Mouse (Mus musculus) heart, embryonic 11.5 days (tissue): Measurements from ENCODE around the gene Neurl3. TPM values are rescaled to one million over a fixed set of nuclear protein-coding genes. Genes with fewer than 3 reads are reported as not detected.

Experiments
- ATAC-seq: fragments of 200-750 bp; cut with Nextera tagmentation; replicated peaks from 2 replicates; pipeline ENCODE4 v1.8.0; 2017; ENCODE audit warnings: moderate library complexity; ENCODE audit not compliant: insufficient number of reproducible peaks, low FRiP score, low TSS enrichment
- H3K27ac ChIP-seq: fragments of 300-500 bp; sonication (generic); 2 replicates; pipeline ENCODE4 v1.5.1; 2014; ENCODE audit warnings: mild to moderate bottlenecking, low read depth, low read length
- H3K27me3 ChIP-seq: fragments of 300-500 bp; sonication (generic); 2 replicates; pipeline ENCODE4 v1.6.1; 2014; ENCODE audit warnings: mild to moderate bottlenecking, low read length, mixed read lengths; ENCODE audit not compliant: control insufficient read depth, insufficient read depth
- H3K36me3 ChIP-seq: fragments of 300-500 bp; sonication (generic); 2 replicates; pipeline ENCODE4 v1.6.1; 2014; ENCODE audit warnings: mild to moderate bottlenecking, low read length, moderate library complexity, mixed read lengths; ENCODE audit not compliant: control insufficient read depth, insufficient read depth
- H3K4me1 ChIP-seq: fragments of 300-500 bp; sonication (generic); 2 replicates; pipeline ENCODE4 v1.6.1; 2014; ENCODE audit warnings: low read length; ENCODE audit not compliant: control insufficient read depth, insufficient read depth
- H3K4me2 ChIP-seq: fragments of 300-500 bp; sonication (generic); 2 replicates; pipeline ENCODE4 v1.6.1; 2014; ENCODE audit warnings: mild to moderate bottlenecking, moderate library complexity
- H3K4me3 ChIP-seq: fragments of 300-500 bp; sonication (generic); 2 replicates; pipeline ENCODE4 v1.5.1; 2014; ENCODE audit warnings: low read depth, low read length
- H3K9ac ChIP-seq: fragments of 300-500 bp; sonication (generic); 2 replicates; pipeline ENCODE4 v1.6.1; 2014; ENCODE audit warnings: mild to moderate bottlenecking, low read depth, low read length, moderate library complexity
- H3K9me3 ChIP-seq: fragments of 300-500 bp; sonication (generic); replicated peaks from 2 replicates; pipeline ENCODE4 v1.6.1; 2016; ENCODE audit warnings: low read length; ENCODE audit not compliant: control insufficient read depth
- WGBS: fragments of 180-500 bp; shearing (Covaris S2); extraction: QIAGEN DNeasy Blood & Tissue Kit; methylation state at CpG from one replicate; pipeline ENCODE4 v1.1.7; 2014; ENCODE audit not compliant: insufficient replicate concordance; 5-methylcytosine and 5-hydroxymethylcytosine counted together
- polyA plus RNA-seq: library from polyadenylated mRNA; unstranded; fragments of >200 nt; fragmentation: Nextera tagmentation; extraction: Ambion mirVana; gene quantifications from 2 replicates; pipeline ENCODE4 v1.2.1, GENCODE M21; 2014

Gene Neurl3
- polyA plus RNA-seq, 1 experiment from 2014 or later, result 2.6 TPM

DNA sequence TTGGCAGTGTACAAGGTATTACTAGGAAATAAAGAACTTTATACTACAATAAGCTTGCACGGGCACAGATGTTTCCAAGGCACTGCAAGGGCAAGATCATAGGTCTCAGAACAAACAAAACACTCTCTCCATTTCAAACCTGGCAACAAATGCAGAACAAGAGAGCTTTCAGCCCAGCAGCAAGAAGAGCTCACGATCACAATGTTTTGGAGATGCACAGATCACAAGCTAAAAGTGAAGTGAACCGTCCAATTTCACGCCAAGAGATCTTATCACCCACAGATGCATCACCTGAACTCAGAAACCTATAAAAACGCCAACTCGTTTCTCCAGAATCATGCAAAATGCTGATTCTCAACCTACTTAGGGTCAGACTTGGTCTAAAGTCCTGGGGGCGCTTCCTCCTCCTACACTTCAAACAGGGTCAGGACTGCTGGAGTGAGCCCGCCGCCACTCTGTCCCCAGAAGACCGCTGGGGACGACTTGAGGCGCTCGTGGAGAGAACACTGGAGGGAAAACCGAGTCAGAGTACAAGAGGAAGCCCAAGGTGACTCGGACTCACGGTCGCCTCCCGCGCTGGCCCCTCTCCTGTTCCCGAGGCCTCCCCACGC lies 30.9 kb downstream of the Neurl3 start:
- WGBS, result 4% methylated on average over 15 of the region's 21 CpGs
- H3K9me3 ChIP-seq, result no peaks in the 10 kb centered on the region
- ATAC-seq, result no peak
- H3K27me3 ChIP-seq, result no peaks in the 10 kb centered on the region
- H3K4me2 ChIP-seq, result peak overlapping the region; percentile 88
- peaks cover 10% of the 10 kb centered on the region for H3K4me1 ChIP-seq
- H3K27ac ChIP-seq, result peak overlapping the region; percentile 85
- H3K36me3 ChIP-seq, result no peaks in the 10 kb centered on the region
- peak overlapping the region; percentile 94 for H3K9ac ChIP-seq
- peak overlapping the region; percentile 94 for H3K4me3 ChIP-seq

DNA sequence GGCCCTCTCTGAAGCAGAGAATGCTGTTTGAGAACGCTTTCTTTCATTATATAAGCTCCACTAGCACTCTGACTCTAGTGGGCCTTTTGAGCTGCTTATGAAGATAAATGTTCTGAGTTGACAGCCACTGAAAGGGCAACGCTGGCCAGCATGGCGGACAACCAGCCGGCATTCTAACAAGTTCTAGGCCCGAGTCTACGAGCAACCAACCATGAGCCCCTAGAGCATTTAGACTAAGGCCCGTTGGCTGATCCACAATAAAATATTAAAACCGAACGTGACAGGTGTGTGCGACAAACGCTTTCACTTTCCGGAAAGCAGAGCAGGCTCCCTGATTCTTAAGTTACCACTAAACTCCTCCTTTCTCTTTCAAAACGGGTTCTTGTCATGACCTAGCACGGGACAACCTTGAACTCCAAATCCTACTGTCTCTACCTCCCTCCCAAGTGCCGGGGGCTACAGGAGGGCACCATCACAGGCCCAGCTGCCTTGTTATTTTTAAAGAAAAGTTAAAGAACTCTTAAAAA lies 32.5 kb downstream of the Neurl3 start:
- Histone ChIP-seq H3K36me3 (no peaks in the 10 kb centered on the region), H3K27ac (no peak overlapping the region), H3K4me2 (no peak overlapping the region), H3K9ac (no peak overlapping the region), H3K9me3 (no peaks in the 10 kb centered on the region), H3K4me3 (no peak overlapping the region), H3K4me1 (peaks cover 10% of the 10 kb centered on the region), H3K27me3 (no peaks in the 10 kb centered on the region)
- WGBS, result 89% methylated on average over 15 of the region's 15 CpGs
- no peak for ATAC-seq

DNA sequence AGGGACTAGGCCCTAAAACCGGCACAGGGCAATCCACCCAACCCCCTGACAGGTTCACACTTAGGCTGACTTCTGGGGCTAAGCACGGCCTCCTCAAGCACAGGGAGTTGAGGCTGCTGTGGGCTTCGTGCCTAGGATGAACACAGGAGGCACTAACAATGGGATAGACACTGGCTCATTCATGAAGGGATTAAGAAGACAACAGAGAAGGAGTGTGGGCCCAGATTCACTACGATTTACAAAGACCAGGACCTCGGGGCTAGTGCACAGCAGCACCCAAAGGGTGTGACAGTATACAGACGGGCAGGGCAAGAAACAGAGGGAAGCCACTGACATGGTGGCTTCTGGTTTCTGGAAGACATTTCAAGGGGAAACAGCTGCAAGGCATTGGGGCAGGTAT lies 34.3 kb downstream of the Neurl3 start:
- WGBS, result 75% methylated on average over 6 of the region's 6 CpGs
- Histone ChIP-seq H3K27ac (no peak overlapping the region), H3K4me2 (no peak overlapping the region), H3K4me3 (no peak overlapping the region), H3K9ac (no peak overlapping the region), H3K4me1 (peaks cover 10% of the 10 kb centered on the region), H3K36me3 (no peaks in the 10 kb centered on the region), H3K9me3 (no peaks in the 10 kb centered on the region), H3K27me3 (no peaks in the 10 kb centered on the region)
- ATAC-seq, result no peak

DNA sequence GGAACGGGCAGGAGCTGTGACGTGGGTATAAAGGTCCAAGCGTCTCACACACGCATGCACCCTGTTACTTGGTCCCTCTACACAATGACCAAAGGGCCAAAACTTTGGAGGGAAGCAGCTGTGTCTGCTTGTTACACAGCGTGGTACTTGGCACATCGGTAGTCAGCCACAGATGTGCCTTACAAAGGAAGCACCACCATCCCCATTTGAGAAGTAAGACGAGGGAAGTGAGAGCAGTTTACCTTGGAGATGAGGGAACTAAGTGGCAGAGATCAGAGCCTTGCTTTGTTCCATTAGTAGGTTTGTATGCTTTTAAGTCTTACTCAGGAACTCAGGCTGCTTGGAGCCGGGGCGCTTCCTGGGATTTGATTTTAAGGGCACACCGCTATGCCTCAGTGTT lies 35.1 kb downstream of the Neurl3 start:
- Histone ChIP-seq H3K36me3 (no peaks in the 10 kb centered on the region), H3K4me3 (no peak overlapping the region), H3K4me2 (no peak overlapping the region), H3K4me1 (peaks cover 10% of the 10 kb centered on the region), H3K27ac (no peak overlapping the region), H3K27me3 (no peaks in the 10 kb centered on the region), H3K9me3 (no peaks in the 10 kb centered on the region), H3K9ac (no peak overlapping the region)
- 90% methylated on average over 10 of the region's 10 CpGs for WGBS
- no peak for ATAC-seq

DNA sequence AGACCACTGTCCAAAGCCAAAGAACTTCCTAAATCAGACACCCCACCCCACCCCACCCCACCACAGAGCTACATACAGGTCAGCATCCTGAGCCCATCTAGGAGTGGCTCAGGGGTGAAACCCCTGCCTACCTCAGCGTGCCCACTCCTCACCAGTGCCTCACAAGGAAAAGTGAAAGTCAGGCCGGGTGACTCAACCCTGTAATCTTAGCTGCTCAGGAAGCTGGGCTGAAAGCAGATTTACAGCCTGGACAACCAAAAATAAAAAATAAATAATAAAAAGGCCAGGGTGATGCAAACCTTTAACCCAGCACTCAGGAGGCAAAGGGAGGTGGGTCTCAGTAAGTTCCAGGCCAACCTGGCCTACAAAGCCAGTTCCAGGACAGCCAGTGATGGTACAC lies 38.6 kb downstream of the Neurl3 start:
- H3K36me3 ChIP-seq, result peaks cover 2% of the 10 kb centered on the region; the same call in 1 of the 2 replicates
- no peak overlapping the region for H3K9ac ChIP-seq
- WGBS, result 76% methylated on average over 2 of the region's 2 CpGs
- H3K4me1 ChIP-seq, result no peaks in the 10 kb centered on the region; the same call in 1 of the 2 replicates
- H3K4me2 ChIP-seq, result no peak overlapping the region
- H3K27me3 ChIP-seq, result no peaks in the 10 kb centered on the region
- H3K9me3 ChIP-seq, result no peaks in the 10 kb centered on the region
- H3K27ac ChIP-seq, result no peak overlapping the region
- H3K4me3 ChIP-seq, result no peak overlapping the region
- no peak for ATAC-seq

DNA sequence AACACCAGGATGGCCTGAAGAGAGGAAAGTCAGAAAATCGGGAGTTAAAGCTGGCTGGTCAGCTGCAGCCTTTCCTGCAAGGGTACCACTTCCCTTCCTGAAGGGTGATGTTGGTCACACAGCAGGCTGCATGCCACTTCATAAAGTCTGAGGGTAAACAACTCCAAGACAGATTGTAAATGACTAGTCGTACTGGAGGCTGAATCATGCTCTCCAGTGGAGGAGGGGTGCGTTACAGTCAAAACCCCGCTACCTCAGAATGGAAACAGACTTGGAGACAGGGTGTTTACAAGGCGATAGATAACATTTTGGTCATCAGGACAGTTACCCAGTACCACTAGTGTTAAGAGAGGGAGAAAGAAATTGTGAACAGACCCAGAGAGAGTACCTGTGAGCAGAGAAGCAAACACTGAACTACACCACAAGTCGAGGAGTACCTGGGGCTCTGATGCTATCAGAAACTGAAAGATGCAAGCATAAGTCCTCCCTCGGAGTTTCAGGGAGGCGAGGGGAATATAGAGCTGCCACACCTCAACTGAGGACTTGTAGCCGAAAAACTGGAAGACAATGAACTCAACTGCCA lies 39.3 kb downstream of the Neurl3 start:
- no peaks in the 10 kb centered on the region for H3K27me3 ChIP-seq
- peaks cover 6% of the 10 kb centered on the region; the same call in 1 of the 2 replicates for H3K36me3 ChIP-seq
- no peaks in the 10 kb centered on the region; the same call in 1 of the 2 replicates for H3K4me1 ChIP-seq
- H3K4me3 ChIP-seq, result no peak overlapping the region
- no peak overlapping the region for H3K27ac ChIP-seq
- no peak overlapping the region for H3K9ac ChIP-seq
- ATAC-seq, result no peak
- no peak overlapping the region for H3K4me2 ChIP-seq
- H3K9me3 ChIP-seq, result no peaks in the 10 kb centered on the region
- 73% methylated on average over 9 of the region's 9 CpGs for WGBS

DNA sequence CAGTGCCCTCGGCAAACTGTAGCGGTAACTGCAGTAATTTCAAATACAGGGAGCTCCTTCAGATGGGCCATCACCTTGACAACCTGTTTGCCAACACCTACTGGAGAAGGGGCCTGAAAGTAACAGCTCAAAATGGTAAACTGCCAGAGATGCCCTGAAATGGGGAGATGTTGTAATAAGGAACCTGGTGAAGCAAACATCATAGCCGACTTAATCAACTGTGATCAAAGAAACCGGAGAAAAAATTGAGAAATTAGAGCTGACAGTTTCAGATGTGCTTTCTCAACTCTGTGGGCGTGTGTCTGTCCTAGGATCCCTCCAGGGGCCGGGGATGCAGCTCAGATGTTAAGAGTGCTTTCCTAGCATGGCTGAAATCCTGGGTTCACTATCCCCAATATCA lies 41.3 kb downstream of the Neurl3 start:
- H3K36me3 ChIP-seq, result peaks cover 6% of the 10 kb centered on the region; the same call in 1 of the 2 replicates
- no peak overlapping the region for H3K4me2 ChIP-seq
- no peaks in the 10 kb centered on the region for H3K27me3 ChIP-seq
- no peak for ATAC-seq
- WGBS, result 91% methylated on average over 6 of the region's 6 CpGs
- no peak overlapping the region for H3K9ac ChIP-seq
- H3K9me3 ChIP-seq, result no peaks in the 10 kb centered on the region
- no peaks in the 10 kb centered on the region; the same call in 1 of the 2 replicates for H3K4me1 ChIP-seq
- H3K27ac ChIP-seq, result no peak overlapping the region
- no peak overlapping the region for H3K4me3 ChIP-seq

DNA sequence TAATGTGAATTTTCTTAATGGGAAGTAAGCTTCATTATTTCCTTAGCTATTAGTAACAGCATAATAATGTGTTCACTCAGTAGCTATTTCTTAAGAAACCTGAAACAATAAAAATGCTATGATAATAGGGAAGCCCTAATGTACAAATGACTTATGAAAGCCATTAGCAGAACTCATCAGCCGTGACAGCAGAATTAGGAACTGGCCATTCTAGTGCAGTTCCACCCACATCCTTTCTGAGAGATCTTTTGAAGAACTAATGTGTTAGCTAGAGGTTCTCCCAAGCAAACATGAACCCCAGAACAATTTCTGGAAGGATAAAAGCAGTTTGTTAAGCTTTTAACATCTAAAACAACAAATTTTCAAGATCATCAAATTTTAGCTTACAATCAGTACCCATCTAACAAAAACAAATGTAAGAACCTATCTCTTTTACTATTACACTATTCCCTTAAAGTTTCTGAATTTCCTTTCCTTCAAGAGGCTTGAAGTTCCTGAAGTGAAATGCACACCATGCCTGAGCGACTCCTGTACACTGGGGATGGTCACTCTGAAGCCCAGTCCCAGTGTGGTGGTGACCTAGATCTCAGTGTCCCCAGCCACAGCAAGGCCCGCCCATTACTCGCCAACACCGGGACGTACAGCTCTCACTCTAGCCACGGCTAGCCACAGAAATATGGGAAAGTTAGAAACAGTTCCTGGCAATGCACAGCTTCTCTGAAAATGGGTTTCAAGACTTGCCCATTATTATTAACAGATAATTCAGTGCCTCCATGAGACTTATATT lies 43.4 kb downstream of the Neurl3 start:
- no peaks in the 10 kb centered on the region; the same call in 1 of the 2 replicates for H3K4me1 ChIP-seq
- H3K36me3 ChIP-seq, result peaks cover 6% of the 10 kb centered on the region
- no peak overlapping the region for H3K9ac ChIP-seq
- no peaks in the 10 kb centered on the region for H3K27me3 ChIP-seq
- H3K27ac ChIP-seq, result no peak overlapping the region
- no peak overlapping the region for H3K4me2 ChIP-seq
- ATAC-seq, result no peak
- 87% methylated on average over 7 of the region's 7 CpGs for WGBS
- H3K9me3 ChIP-seq, result no peaks in the 10 kb centered on the region
- H3K4me3 ChIP-seq, result no peak overlapping the region
